Mouse (Mus musculus) stomach, postnatal 0 days (tissue): ENCODE results near the gene Sez6l.

ENCODE experiments used
- CTCF ChIP-seq: IDR thresholded peaks from 2 replicates; pipeline ENCODE4 v1.5.1; 2016; ENCODE audit warnings: antibody characterized with exemption, low read depth, mild to moderate bottlenecking, moderate library complexity
- EP300 ChIP-seq: optimal IDR thresholded peaks from 2 replicates; pipeline ENCODE3; 2016; ENCODE audit warnings: antibody characterized with exemption

DNA sequence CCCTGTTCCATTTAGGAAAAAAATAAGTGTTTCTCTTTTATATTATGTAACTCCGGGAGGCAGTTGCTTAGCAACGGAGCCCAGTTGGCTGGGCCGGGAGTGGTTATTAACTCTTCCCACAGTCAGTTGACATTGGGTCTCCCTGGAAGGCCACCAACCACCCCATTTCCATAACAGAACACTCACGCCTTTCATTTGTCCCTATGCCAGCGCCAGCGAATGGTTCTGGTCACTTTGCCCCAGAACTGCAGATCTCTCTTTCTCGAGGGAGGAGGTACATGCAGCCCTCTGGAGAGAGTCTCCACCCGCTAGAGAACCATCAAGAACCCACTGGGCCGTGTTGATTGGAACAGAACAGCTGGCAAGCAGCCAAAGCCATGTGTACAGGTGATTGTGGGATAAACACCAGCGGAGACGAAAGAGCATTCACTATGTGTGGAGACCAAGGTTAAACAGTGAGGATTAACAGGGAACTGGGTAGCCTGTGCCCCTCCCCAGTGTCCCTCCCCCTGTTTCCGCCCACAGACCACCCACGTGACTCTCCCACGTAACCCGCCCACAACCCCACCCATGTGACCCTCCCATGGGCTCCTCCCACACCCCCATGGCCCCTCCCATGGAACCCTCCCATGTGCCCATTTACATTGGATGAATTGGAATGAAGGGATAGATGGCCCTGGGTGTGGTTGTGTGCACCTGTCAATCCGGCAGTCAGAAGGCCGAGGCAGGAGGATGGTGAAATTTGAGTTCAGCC, 24.8 kb downstream of the Sez6l start:
- TF ChIP-seq CTCF = no peak
- TF ChIP-seq EP300 = no peak
